Mouse (Mus musculus) liver, embryonic 11.5 days (tissue): ENCODE results near the gene Pdpr. TPM values are rescaled to one million over a fixed set of nuclear protein-coding genes. Genes with fewer than 3 reads are reported as not detected.
A peak's percentile ranks its signal among the peaks of the same experiment; 100 is the strongest.

ENCODE experiments used
- ATAC-seq: fragments of 200-750 bp; cut with Nextera tagmentation; replicated peaks from 2 replicates; pipeline ENCODE4 v1.8.0; 2017; ENCODE audit warnings: moderate number of reproducible peaks, mild to moderate bottlenecking, moderate TSS enrichment, moderate library complexity; ENCODE audit not compliant: low FRiP score
- DNase-seq: peaks from one replicate; pipeline ENCODE4 v3.0.0-alpha.2; 2017; ENCODE audit warnings: low spot score
- H3K27ac ChIP-seq: fragments of 300-500 bp; sonication (generic); 2 replicates; pipeline ENCODE4 v1.5.1; 2014; ENCODE audit warnings: mild to moderate bottlenecking, low read depth, low read length, control low read depth
- H3K27me3 ChIP-seq: fragments of 300-500 bp; sonication (generic); replicated peaks from 2 replicates; pipeline ENCODE4 v1.6.1; 2014; ENCODE audit warnings: low read length, mixed read lengths; ENCODE audit not compliant: control insufficient read depth, insufficient read depth
- H3K36me3 ChIP-seq: fragments of 300-500 bp; sonication (generic); 2 replicates; pipeline ENCODE4 v1.6.1; 2014; ENCODE audit warnings: mild to moderate bottlenecking, low read length, moderate library complexity, mixed read lengths; ENCODE audit not compliant: control insufficient read depth, insufficient read depth
- H3K4me1 ChIP-seq: fragments of 300-500 bp; sonication (generic); replicated peaks from 2 replicates; pipeline ENCODE4 v1.6.1; 2014; ENCODE audit warnings: low read length, mixed read lengths; ENCODE audit not compliant: control insufficient read depth, insufficient read depth
- H3K4me2 ChIP-seq: fragments of 300-500 bp; sonication (generic); 2 replicates; pipeline ENCODE4 v1.6.1; 2014; ENCODE audit warnings: mild to moderate bottlenecking, control low read depth, moderate library complexity
- H3K4me3 ChIP-seq: fragments of 300-500 bp; sonication (generic); 2 replicates; pipeline ENCODE4 v1.5.1; 2014; ENCODE audit warnings: low read depth, low read length, control low read depth
- H3K9ac ChIP-seq: fragments of 300-500 bp; sonication (generic); 2 replicates; pipeline ENCODE4 v1.6.1; 2014; ENCODE audit warnings: low read depth, low read length, control low read depth
- H3K9me3 ChIP-seq: fragments of 300-500 bp; sonication (generic); 2 replicates; pipeline ENCODE4 v1.6.1; 2016; ENCODE audit warnings: low read length, inconsistent platforms, mixed read lengths; ENCODE audit not compliant: control insufficient read depth
- WGBS: fragments of 180-500 bp; shearing (Covaris S2); extraction: QIAGEN DNeasy Blood & Tissue Kit; methylation state at CpG from one replicate; pipeline ENCODE4 v1.1.7; 2014; 5-methylcytosine and 5-hydroxymethylcytosine counted together
- polyA plus RNA-seq: library from polyadenylated mRNA; unstranded; fragments of >200 nt; fragmentation: Nextera tagmentation; extraction: Ambion mirVana; gene quantifications from 2 replicates; pipeline ENCODE4 v1.2.1, GENCODE M21; 2014

Gene Pdpr
- polyA plus RNA-seq = 5.1 and 5.3 TPM in 2 replicates

- no peak within 1 kb of the TSS for H3K27ac ChIP-seq
- no peaks in the 10 kb centered on the region for H3K36me3 ChIP-seq
- peak; percentile 88 for DNase-seq
- no peaks in the 10 kb centered on the region for H3K27me3 ChIP-seq
- no peaks in the 10 kb centered on the region for H3K9me3 ChIP-seq
- ATAC-seq = peak; percentile 88
- H3K4me1 ChIP-seq = peaks cover 9% of the 10 kb centered on the region
- H3K4me3 ChIP-seq = peak within 1 kb of the TSS; percentile 72
- peak within 1 kb of the TSS; percentile 66 for H3K9ac ChIP-seq
- peak within 1 kb of the TSS; percentile 94 for H3K4me2 ChIP-seq
- WGBS = 6% methylated on average over 58 of the region's 72 CpGs
Measured at GRCm38 (mm10) chr8:111093865-111094718, at the start of gene Pdpr. Pdpr (plus strand) TSS chr8:111094630.

GRCm38 (mm10) chr8:111048694-111049093, 45.7 kb upstream of the Pdpr start:
- H3K4me1 ChIP-seq = no peaks in the 10 kb centered on the region
- DNase-seq = no peak
- H3K9ac ChIP-seq = no peak overlapping the region
- no peak overlapping the region for H3K4me2 ChIP-seq
- H3K27ac ChIP-seq = no peak overlapping the region
- H3K36me3 ChIP-seq = peaks cover 86% of the 10 kb centered on the region
- no peaks in the 10 kb centered on the region for H3K27me3 ChIP-seq
- H3K9me3 ChIP-seq = no peaks in the 10 kb centered on the region
- no peak for ATAC-seq
- WGBS = 87% methylated on average over 2 of the region's 2 CpGs
- no peak overlapping the region for H3K4me3 ChIP-seq

- Histone ChIP-seq H3K36me3 (peaks cover 88% of the 10 kb centered on the region), H3K9ac (no peak overlapping the region), H3K27ac (no peak overlapping the region), H3K4me2 (no peak overlapping the region), H3K4me1 (no peaks in the 10 kb centered on the region), H3K4me3 (no peak overlapping the region), H3K27me3 (no peaks in the 10 kb centered on the region), H3K9me3 (no peaks in the 10 kb centered on the region)
- ATAC-seq (no peak), DNase-seq (no peak)
- WGBS = 92% methylated on average over 7 of the region's 7 CpGs
Measured at GRCm38 (mm10) chr8:111049106-111049505, 45.3 kb upstream of the Pdpr start.

GRCm38 (mm10) chr8:111053827-111054518, 40.5 kb upstream of the Pdpr start:
- WGBS = 95% methylated on average over 12 of the region's 12 CpGs
- H3K27me3 ChIP-seq = no peaks in the 10 kb centered on the region
- no peak overlapping the region for H3K4me3 ChIP-seq
- peaks cover 63% of the 10 kb centered on the region for H3K36me3 ChIP-seq
- H3K9ac ChIP-seq = no peak overlapping the region
- H3K9me3 ChIP-seq = no peaks in the 10 kb centered on the region
- H3K27ac ChIP-seq = no peak overlapping the region
- ATAC-seq = no peak
- H3K4me1 ChIP-seq = peaks cover 25% of the 10 kb centered on the region
- H3K4me2 ChIP-seq = no peak overlapping the region
- DNase-seq = no peak

- H3K9ac ChIP-seq = no peak overlapping the region
- no peak overlapping the region for H3K4me2 ChIP-seq
- WGBS = 89% methylated on average over 17 of the region's 17 CpGs
- peaks cover 28% of the 10 kb centered on the region for H3K4me1 ChIP-seq
- H3K27me3 ChIP-seq = no peaks in the 10 kb centered on the region
- H3K36me3 ChIP-seq = peaks cover 51% of the 10 kb centered on the region
- DNase-seq = no peak
- ATAC-seq = no peak
- H3K27ac ChIP-seq = no peak overlapping the region
- H3K9me3 ChIP-seq = no peaks in the 10 kb centered on the region
- no peak overlapping the region for H3K4me3 ChIP-seq
Measured at GRCm38 (mm10) chr8:111055031-111055634, 39.3 kb upstream of the Pdpr start.

- peaks cover 46% of the 10 kb centered on the region for H3K36me3 ChIP-seq
- no peaks in the 10 kb centered on the region for H3K27me3 ChIP-seq
- WGBS = 65% methylated on average over 2 of the region's 2 CpGs
- no peaks in the 10 kb centered on the region for H3K9me3 ChIP-seq
- H3K4me1 ChIP-seq = peaks cover 31% of the 10 kb centered on the region
- peak; percentile 59 for ATAC-seq
- peak overlapping the region; percentile 8; the same call in 1 of the 2 replicates for H3K4me2 ChIP-seq
- H3K27ac ChIP-seq = 0 out of 2 replicates have a peak overlapping the region, but pooled peaks have one; percentile 91
- 0 out of 2 replicates have a peak overlapping the region, but pooled peaks have one; percentile 96 for H3K9ac ChIP-seq
- DNase-seq = no peak
- H3K4me3 ChIP-seq = peak overlapping the region; percentile 95
Measured at GRCm38 (mm10) chr8:111055661-111056060, 38.8 kb upstream of the Pdpr start.

GRCm38 (mm10) chr8:111056158-111056663, 38.2 kb upstream of the Pdpr start, which contains the start of gene Exosc6:
Exosc6 (plus strand) TSS chr8:111056339.
- no peaks in the 10 kb centered on the region for H3K9me3 ChIP-seq
- DNase-seq = peak; percentile 90
- H3K4me3 ChIP-seq = peak within 1 kb of the TSS; percentile 95
- H3K9ac ChIP-seq = peak within 1 kb of the TSS; percentile 96
- peak within 1 kb of the TSS; percentile 97 for H3K4me2 ChIP-seq
- peak; percentile 90 for ATAC-seq
- H3K36me3 ChIP-seq = peaks cover 46% of the 10 kb centered on the region
- peak within 1 kb of the TSS; percentile 91 for H3K27ac ChIP-seq
- H3K4me1 ChIP-seq = peaks cover 36% of the 10 kb centered on the region
- H3K27me3 ChIP-seq = no peaks in the 10 kb centered on the region
- WGBS = under 1% methylated on average over 66 of the region's 68 CpGs

GRCm38 (mm10) chr8:111056691-111057293, 37.6 kb upstream of the Pdpr start:
- Histone ChIP-seq H3K4me2 (peak overlapping the region; percentile 97), H3K27me3 (no peaks in the 10 kb centered on the region), H3K27ac (peak overlapping the region; percentile 91), H3K4me1 (peaks cover 40% of the 10 kb centered on the region), H3K36me3 (peaks cover 41% of the 10 kb centered on the region), H3K9ac (peak overlapping the region; percentile 96), H3K9me3 (no peaks in the 10 kb centered on the region), H3K4me3 (peak overlapping the region; percentile 95)
- ATAC-seq (peak; percentile 53), DNase-seq (peak; percentile 63)
- WGBS = under 1% methylated on average over 59 of the region's 63 CpGs
